Mouse (Mus musculus): ENCODE results near the gene Usp7. TPM values are rescaled to one million over a fixed set of nuclear protein-coding genes. Genes with fewer than 3 reads are reported as not detected.

Usp7 gene
- polyA plus RNA-seq, 1 experiment from 2014 or later: 35.9 TPM

GRCm38 (mm10) chr16:8676228-8676627 is 115.9 kb downstream of the Usp7 start:
- Histone ChIP-seq H3K4me2 (replicated peaks) (no peak overlapping the region), H3K9ac (replicated peaks) (no peak overlapping the region), H3K27me3 (peaks cover 22% of the 10 kb centered on the region), H3K9me3 (no peaks in the 10 kb centered on the region), H3K27ac (replicated peaks) (no peak overlapping the region), H3K36me3 (no peaks in the 10 kb centered on the region), H3K4me3 (no peak overlapping the region), H3K4me1 (peaks cover 6% of the 10 kb centered on the region)
- no peak for ATAC-seq (ENCODE audit: low FRiP score, low read depth)
- WGBS: 73% methylated on average over 2 of the region's 2 CpGs

DNA sequence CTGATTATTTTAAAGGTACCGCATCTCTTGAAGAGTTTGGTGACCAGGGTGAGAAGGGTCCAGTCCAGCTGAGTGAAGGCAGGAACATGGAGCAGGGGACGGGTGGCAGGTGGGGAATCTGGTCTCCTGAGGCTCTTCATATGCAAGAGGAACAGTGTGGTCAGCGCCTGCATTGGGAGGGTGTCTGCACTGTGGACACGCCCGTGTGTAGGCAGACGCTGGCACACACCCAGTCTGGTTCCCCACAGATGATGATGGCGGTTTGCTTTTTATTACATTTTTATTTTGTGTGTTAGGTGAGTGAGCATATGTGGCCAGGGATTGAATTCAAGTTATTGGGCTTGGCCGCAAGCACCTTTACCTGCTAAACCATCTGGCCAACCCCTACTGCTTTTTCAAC is 116.5 kb downstream of the Usp7 start:
- Histone ChIP-seq H3K9ac (replicated peaks) (no peak overlapping the region), H3K27ac (replicated peaks) (no peak overlapping the region), H3K27me3 (peaks cover 22% of the 10 kb centered on the region), H3K9me3 (no peaks in the 10 kb centered on the region), H3K36me3 (no peaks in the 10 kb centered on the region), H3K4me1 (peaks cover 13% of the 10 kb centered on the region), H3K4me2 (replicated peaks) (no peak overlapping the region), H3K4me3 (no peak overlapping the region)
- ATAC-seq (ENCODE audit: low FRiP score, low read depth): no peak
- 87% methylated on average over 8 of the region's 8 CpGs for WGBS

- peaks cover 22% of the 10 kb centered on the region for H3K27me3 ChIP-seq
- no peak overlapping the region for H3K4me2 ChIP-seq (replicated peaks)
- no peak overlapping the region for H3K9ac ChIP-seq (replicated peaks)
- ATAC-seq (ENCODE audit: low FRiP score, low read depth): no peak
- H3K4me1 ChIP-seq: peaks cover 27% of the 10 kb centered on the region
- no peaks in the 10 kb centered on the region for H3K9me3 ChIP-seq
- peaks cover 1% of the 10 kb centered on the region; the same call in 1 of the 2 replicates for H3K36me3 ChIP-seq
- no peak overlapping the region for H3K27ac ChIP-seq (replicated peaks)
- H3K4me3 ChIP-seq: no peak overlapping the region
- 6% methylated on average over 8 of the region's 8 CpGs for WGBS
These were observed 117.9 kb downstream of the Usp7 start for GRCm38 (mm10) chr16:8674165-8674564.

DNA sequence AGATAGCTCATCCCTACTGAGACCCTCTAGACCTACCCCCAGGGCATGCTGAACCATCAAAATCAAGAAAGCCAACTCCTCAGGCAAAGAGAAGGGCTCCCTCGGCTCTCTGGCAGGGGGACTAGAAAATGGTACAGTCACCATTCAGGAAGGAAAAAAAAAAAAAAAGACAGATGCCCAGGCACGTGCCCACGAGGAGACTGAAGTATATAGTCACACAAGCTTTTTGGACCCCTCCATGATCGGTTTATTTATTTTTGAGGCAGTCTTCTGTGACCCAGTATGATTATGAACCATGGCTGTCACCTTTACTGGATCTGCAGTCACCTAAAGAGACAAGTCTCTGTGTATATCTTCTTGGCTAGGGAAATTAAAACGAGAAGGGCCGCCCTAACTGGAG is 118.8 kb downstream of the Usp7 start:
- Histone ChIP-seq H3K4me1 (peaks cover 35% of the 10 kb centered on the region), H3K27me3 (peaks cover 22% of the 10 kb centered on the region), H3K9ac (replicated peaks) (no peak overlapping the region), H3K27ac (replicated peaks) (no peak overlapping the region), H3K9me3 (no peaks in the 10 kb centered on the region), H3K4me3 (no peak overlapping the region), H3K4me2 (replicated peaks) (no peak overlapping the region), H3K36me3 (peaks cover 6% of the 10 kb centered on the region; the same call in 1 of the 2 replicates)
- WGBS: 74% methylated on average over 6 of the region's 6 CpGs
- ATAC-seq (ENCODE audit: low FRiP score, low read depth): no peak

DNA sequence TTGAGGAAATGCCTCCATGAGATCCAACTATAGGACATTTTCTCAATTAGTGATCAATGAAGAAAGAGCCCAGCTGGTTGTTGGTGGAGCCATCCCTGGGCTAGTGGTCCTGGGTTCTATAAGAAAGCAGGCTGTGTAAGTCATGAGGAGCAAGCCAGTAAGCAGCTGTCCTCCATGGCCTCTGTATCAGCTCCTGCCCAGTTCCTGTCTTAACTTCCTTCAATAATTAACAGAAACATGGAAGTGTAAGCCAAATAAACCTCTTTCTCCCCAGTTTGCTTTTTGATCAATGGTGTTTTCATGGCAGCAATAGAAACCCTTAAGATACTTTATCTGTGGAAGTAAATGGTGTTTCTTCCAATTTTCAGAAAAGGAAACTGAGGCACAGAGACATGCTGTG is 119.3 kb downstream of the Usp7 start:
- Histone ChIP-seq H3K36me3 (peaks cover 6% of the 10 kb centered on the region; the same call in 1 of the 2 replicates), H3K27me3 (peaks cover 22% of the 10 kb centered on the region), H3K9ac (replicated peaks) (no peak overlapping the region), H3K4me1 (peaks cover 40% of the 10 kb centered on the region), H3K4me3 (peak overlapping the region; percentile 71; the same call in 1 of the 2 replicates), H3K27ac (replicated peaks) (no peak overlapping the region), H3K4me2 (replicated peaks) (0 out of 2 replicates have a peak overlapping the region, but pooled peaks have one; percentile 88), H3K9me3 (no peaks in the 10 kb centered on the region)
- ATAC-seq (ENCODE audit: low FRiP score, low read depth): no peak

GRCm38 (mm10) chr16:8672350-8672687 is 119.8 kb downstream of the Usp7 start:
- Histone ChIP-seq H3K27me3 (peaks cover 22% of the 10 kb centered on the region), H3K9ac (replicated peaks) (peak overlapping the region; percentile 50; the same call in 1 of the 2 replicates), H3K9me3 (no peaks in the 10 kb centered on the region), H3K4me2 (replicated peaks) (peak overlapping the region; percentile 88), H3K27ac (replicated peaks) (0 out of 2 replicates have a peak overlapping the region, but pooled peaks have one; percentile 30), H3K4me3 (peak overlapping the region; percentile 71), H3K4me1 (peaks cover 45% of the 10 kb centered on the region), H3K36me3 (peaks cover 8% of the 10 kb centered on the region; the same call in 1 of the 2 replicates)
- no peak for ATAC-seq (ENCODE audit: low FRiP score, low read depth)
- under 1% methylated on average over 18 of the region's 18 CpGs for WGBS

DNA sequence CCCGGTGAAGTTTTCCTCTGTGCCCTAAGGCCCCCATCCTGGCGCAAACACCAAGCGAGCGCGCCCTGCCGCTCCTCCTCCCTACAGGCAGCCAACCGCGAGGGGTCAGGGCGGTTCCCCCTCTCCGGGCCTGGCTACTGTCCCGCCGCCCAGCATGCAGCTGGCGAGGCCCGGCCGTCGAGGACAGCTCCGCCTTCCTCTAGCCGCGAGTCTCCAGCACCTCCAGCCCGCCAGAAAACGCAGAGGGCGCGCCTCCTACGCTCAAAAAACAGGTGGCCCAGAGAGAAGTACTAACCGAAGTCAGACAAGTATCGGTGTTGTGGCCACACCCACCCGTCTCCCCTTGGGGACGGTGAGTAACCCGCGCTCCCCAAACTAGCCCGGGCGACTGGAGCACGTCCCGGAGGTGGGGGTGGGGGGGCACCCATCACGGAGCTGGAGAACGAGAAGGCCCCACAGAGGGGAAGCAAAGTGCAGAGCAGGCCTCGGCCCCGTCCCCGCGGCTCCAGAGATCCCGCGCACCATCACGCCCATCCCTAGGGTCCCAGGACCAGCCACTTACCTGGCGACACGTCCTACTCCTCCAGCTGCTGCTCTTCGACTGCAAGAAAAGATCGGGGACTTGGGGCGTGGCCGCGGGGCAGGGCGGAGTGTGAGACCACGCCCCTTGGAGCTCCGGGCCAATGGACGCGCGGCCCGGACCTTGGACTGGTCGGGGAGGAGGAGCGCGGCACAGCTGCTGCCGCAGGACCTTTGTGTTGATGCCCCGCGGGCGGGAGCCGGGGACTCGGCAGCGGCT is 120.4 kb downstream of the Usp7 start, which contains the start of gene Carhsp1:
TSS of gene Carhsp1 (minus strand) at position 605 of the 799 bp plus-strand sequence.
- H3K36me3 ChIP-seq: peaks cover 10% of the 10 kb centered on the region; the same call in 1 of the 2 replicates
- H3K9ac ChIP-seq (replicated peaks): peak within 1 kb of the TSS; percentile 77
- peak within 1 kb of the TSS; percentile 88 for H3K4me2 ChIP-seq (replicated peaks)
- WGBS: under 1% methylated on average over 67 of the region's 67 CpGs
- peak within 1 kb of the TSS; percentile 83 for H3K27ac ChIP-seq (replicated peaks)
- peaks cover 22% of the 10 kb centered on the region for H3K27me3 ChIP-seq
- peak within 1 kb of the TSS; percentile 71 for H3K4me3 ChIP-seq
- ATAC-seq (ENCODE audit: low FRiP score, low read depth): peak; percentile 89
- H3K9me3 ChIP-seq: no peaks in the 10 kb centered on the region
- peaks cover 51% of the 10 kb centered on the region for H3K4me1 ChIP-seq

GRCm38 (mm10) chr16:8670041-8671035 is 121.8 kb downstream of the Usp7 start:
- H3K4me2 ChIP-seq (replicated peaks): peak overlapping the region; percentile 88
- peak; percentile 55 for ATAC-seq (ENCODE audit: low FRiP score, low read depth)
- H3K36me3 ChIP-seq: peaks cover 16% of the 10 kb centered on the region; the same call in 1 of the 2 replicates
- peaks cover 58% of the 10 kb centered on the region for H3K4me1 ChIP-seq
- H3K4me3 ChIP-seq: peak overlapping the region; percentile 71
- peak overlapping the region; percentile 77 for H3K9ac ChIP-seq (replicated peaks)
- H3K27ac ChIP-seq (replicated peaks): peak overlapping the region; percentile 83
- no peaks in the 10 kb centered on the region for H3K9me3 ChIP-seq
- WGBS: 5% methylated on average over 10 of the region's 15 CpGs
- H3K27me3 ChIP-seq: peaks cover 19% of the 10 kb centered on the region

DNA sequence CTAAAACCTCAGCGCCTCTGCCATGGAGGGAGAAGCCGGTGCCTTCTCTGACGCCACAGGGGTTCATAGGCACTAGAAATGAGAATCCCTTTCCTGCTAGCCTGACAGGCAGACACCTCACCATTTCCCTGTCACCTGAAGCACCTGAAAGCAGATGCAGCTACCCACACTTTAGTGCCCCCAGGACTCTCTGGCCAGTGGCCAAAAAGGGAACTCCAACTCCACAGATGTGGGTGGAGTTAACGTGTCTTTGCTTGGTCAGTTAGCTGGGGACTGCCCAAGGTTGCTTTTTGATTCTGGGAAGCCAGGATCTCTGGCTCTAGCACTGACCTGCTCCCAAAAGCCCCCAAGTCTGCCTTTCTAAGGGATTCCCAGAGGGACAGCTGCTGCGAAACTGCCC is 122.7 kb downstream of the Usp7 start:
- H3K27me3 ChIP-seq: peaks cover 18% of the 10 kb centered on the region
- H3K9me3 ChIP-seq: no peaks in the 10 kb centered on the region
- peaks cover 58% of the 10 kb centered on the region for H3K4me1 ChIP-seq
- peak overlapping the region; percentile 71 for H3K4me3 ChIP-seq
- ATAC-seq (ENCODE audit: low FRiP score, low read depth): no peak
- WGBS: 51% methylated on average over 5 of the region's 5 CpGs
- peak overlapping the region; percentile 83 for H3K27ac ChIP-seq (replicated peaks)
- H3K4me2 ChIP-seq (replicated peaks): peak overlapping the region; percentile 88
- peaks cover 16% of the 10 kb centered on the region; the same call in 1 of the 2 replicates for H3K36me3 ChIP-seq
- H3K9ac ChIP-seq (replicated peaks): peak overlapping the region; percentile 77

DNA sequence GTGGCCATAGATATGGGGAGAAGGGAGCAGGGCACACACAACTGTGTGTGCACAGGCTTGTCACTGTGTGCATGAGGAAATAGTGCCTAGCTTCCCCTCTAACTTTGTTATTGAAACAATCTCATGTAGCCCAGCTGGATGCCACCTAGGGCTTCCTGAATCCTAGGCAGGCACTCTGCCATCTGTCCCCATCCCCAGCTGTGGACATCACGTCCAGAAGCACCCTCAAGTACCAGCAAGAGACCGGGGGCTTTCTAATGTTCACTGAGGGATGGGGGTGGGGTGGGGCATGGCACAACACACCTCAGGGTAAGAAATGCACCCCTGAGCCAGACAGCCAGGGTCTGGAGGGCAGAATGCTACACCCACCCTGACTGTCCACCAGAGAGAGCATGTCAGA is 123.7 kb downstream of the Usp7 start:
- no peak overlapping the region for H3K27ac ChIP-seq (replicated peaks)

DNA sequence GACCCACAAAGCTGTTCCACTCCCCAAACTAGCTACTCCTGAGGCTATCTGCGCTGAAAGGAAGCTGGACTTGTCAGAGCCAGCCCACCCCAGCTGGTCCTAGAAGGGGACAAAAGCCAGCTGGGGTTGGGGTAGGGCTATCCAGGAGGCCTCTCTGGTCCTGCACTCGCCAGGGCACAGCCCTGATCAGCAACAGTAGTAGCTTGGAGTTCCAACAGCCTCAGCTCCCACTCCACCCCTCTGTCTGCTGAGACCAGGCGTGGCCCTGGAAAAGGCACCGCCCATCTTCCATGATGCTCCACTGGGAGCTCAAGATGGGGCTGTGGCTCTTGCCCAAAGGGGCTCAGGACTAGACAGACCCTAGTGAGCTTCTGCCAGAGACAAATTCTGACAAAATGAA is 124.3 kb downstream of the Usp7 start:
- Histone ChIP-seq H3K4me1 (peaks cover 53% of the 10 kb centered on the region), H3K36me3 (peaks cover 27% of the 10 kb centered on the region), H3K4me2 (replicated peaks) (peak overlapping the region; percentile 23; the same call in 1 of the 2 replicates), H3K9ac (replicated peaks) (no peak overlapping the region; the same call in 1 of the 2 replicates), H3K27me3 (peaks cover 2% of the 10 kb centered on the region), H3K4me3 (no peak overlapping the region), H3K9me3 (no peaks in the 10 kb centered on the region), H3K27ac (replicated peaks) (0 out of 2 replicates have a peak overlapping the region, but pooled peaks have one; percentile 4)
- ATAC-seq (ENCODE audit: low FRiP score, low read depth): no peak
- WGBS: 75% methylated on average over 4 of the region's 4 CpGs

More for the DNA sequence above, 123.7 kb downstream of the Usp7 start:
- Histone ChIP-seq H3K4me2 (replicated peaks) (peak overlapping the region; percentile 88), H3K9ac (replicated peaks) (no peak overlapping the region; the same call in 1 of the 2 replicates), H3K36me3 (peaks cover 22% of the 10 kb centered on the region), H3K4me3 (0 out of 2 replicates have a peak overlapping the region, but pooled peaks have one; percentile 3), H3K4me1 (peaks cover 53% of the 10 kb centered on the region), H3K27me3 (peaks cover 8% of the 10 kb centered on the region), H3K9me3 (no peaks in the 10 kb centered on the region)
- no peak for ATAC-seq (ENCODE audit: low FRiP score, low read depth)
- WGBS: 83% methylated on average over 2 of the region's 2 CpGs

All from midbrain, embryonic 12.5 days (tissue).